Mouse (Mus musculus) kidney, postnatal 10 days (tissue): ENCODE measurements around the gene Aldh1a3.

Experiments used
- DNase-seq: peaks from one replicate; pipeline ENCODE4 v3.0.0; 2021; ENCODE audit warnings: mixed read lengths

The Aldh1a3 gene

GRCm38 (mm10) chr7:66413093-66413492 lies 14.2 kb downstream of the Aldh1a3 start:
- no peak for DNase-seq

- DNase-seq = peak; percentile 67
Measured at GRCm38 (mm10) chr7:66409433-66409832, 17.9 kb downstream of the Aldh1a3 start.

- no peak for DNase-seq
Measured at GRCm38 (mm10) chr7:66406971-66407370, 20.3 kb downstream of the Aldh1a3 start.

- DNase-seq = peak; percentile 64
Measured at GRCm38 (mm10) chr7:66405951-66406721, 21.2 kb downstream of the Aldh1a3 start.

GRCm38 (mm10) chr7:66405541-66405940 lies 21.8 kb downstream of the Aldh1a3 start:
- peak; percentile 63 for DNase-seq

- no peak for DNase-seq
Measured at GRCm38 (mm10) chr7:66404802-66405201, 22.5 kb downstream of the Aldh1a3 start.

- peak; percentile 58 for DNase-seq
Measured at GRCm38 (mm10) chr7:66404141-66404540, 23.2 kb downstream of the Aldh1a3 start.

- DNase-seq = no peak
Measured at GRCm38 (mm10) chr7:66402876-66403275, 24.4 kb downstream of the Aldh1a3 start.

GRCm38 (mm10) chr7:66401605-66402004 lies 25.7 kb downstream of the Aldh1a3 start:
- DNase-seq = no peak

GRCm38 (mm10) chr7:66397288-66397687 lies 30.0 kb downstream of the Aldh1a3 start:
- no peak for DNase-seq

GRCm38 (mm10) chr7:66388621-66389532 lies 38.4 kb downstream of the Aldh1a3 start:
- peak; percentile 84 for DNase-seq

GRCm38 (mm10) chr7:66387813-66388521 lies 39.4 kb downstream of the Aldh1a3 start, which contains the start of gene Lrrk1:
TSS of gene Lrrk1 (minus strand) at chr7:66388350.
- DNase-seq = peak; percentile 84

GRCm38 (mm10) chr7:66387419-66387812 lies 39.9 kb downstream of the Aldh1a3 start:
- DNase-seq = peak; percentile 60

GRCm38 (mm10) chr7:66386411-66386810 lies 40.9 kb downstream of the Aldh1a3 start:
- DNase-seq = no peak

- DNase-seq = no peak
Measured at GRCm38 (mm10) chr7:66385826-66386225, 41.5 kb downstream of the Aldh1a3 start.

GRCm38 (mm10) chr7:66384891-66385290 lies 42.4 kb downstream of the Aldh1a3 start:
- DNase-seq = no peak

GRCm38 (mm10) chr7:66384213-66384612 lies 43.1 kb downstream of the Aldh1a3 start:
- DNase-seq = no peak

- DNase-seq = no peak
Measured at GRCm38 (mm10) chr7:66376560-66376959, 50.8 kb downstream of the Aldh1a3 start.

GRCm38 (mm10) chr7:66375736-66376135 lies 51.6 kb downstream of the Aldh1a3 start:
- DNase-seq = no peak

- DNase-seq = no peak
Measured at GRCm38 (mm10) chr7:66373391-66373790, 53.9 kb downstream of the Aldh1a3 start.

- DNase-seq = no peak
Measured at GRCm38 (mm10) chr7:66370970-66371369, 56.3 kb downstream of the Aldh1a3 start.

- DNase-seq = no peak
Measured at GRCm38 (mm10) chr7:66369934-66370445, 57.3 kb downstream of the Aldh1a3 start.
